Mouse (Mus musculus): ENCODE results near the gene Gimap4.

Gimap4 gene

DNA sequence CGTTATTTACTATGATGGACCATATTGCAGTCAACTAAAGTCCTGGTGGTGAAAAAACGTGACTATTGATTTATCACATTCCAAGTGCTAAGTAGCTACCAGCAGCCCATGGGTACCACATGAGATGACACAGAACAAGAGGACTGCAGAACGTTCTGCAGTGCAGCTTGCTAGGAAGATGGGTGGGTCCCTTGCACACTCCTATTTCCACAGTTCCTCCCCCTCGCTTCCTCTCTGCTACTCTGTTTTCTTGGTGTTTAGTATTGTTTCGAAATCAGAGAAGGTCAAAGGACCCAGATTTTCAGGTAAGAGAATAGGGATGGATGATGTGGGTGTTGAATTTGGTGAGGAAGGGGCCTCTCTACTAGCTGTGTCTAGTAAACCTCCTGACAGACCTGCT lies at the start of gene Gimap4:
TSS of gene Gimap4 (plus strand) at position 231 of the 400 bp plus-strand sequence.
- DNase-seq: no peak

- DNase-seq: no peak
Observed at GRCm38 (mm10) chr6:48635105-48635504, 49.2 kb upstream of the Gimap4 start.

GRCm38 (mm10) chr6:48636515-48636914 lies 47.8 kb upstream of the Gimap4 start:
- no peak for DNase-seq

GRCm38 (mm10) chr6:48637811-48638500 lies 46.4 kb upstream of the Gimap4 start:
- DNase-seq: no peak

DNA sequence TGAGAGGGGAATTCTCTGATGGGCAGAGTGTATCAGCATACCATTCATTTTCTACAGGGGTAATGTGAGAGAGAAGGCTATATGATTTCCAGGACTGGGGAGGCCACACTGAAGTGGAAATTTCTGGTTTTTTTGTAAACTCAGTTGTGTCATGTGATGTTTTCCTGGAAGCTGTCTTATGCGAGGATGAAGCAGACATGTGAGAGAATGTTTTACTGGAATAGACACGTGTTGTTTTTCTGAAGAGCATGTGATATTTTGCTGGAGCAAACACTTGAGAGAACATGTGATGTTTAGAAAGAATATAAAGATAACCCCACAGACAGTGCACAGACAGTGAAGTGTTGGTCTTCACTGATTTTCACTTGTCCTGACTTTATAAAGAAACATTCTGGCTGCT lies 45.8 kb upstream of the Gimap4 start:
- DNase-seq: no peak

GRCm38 (mm10) chr6:48641391-48641790 lies 43.0 kb upstream of the Gimap4 start:
- no peak for DNase-seq

GRCm38 (mm10) chr6:48642764-48643292 lies 41.5 kb upstream of the Gimap4 start:
- DNase-seq: peak in 1 of 2 experiments; percentile 29

- DNase-seq: peak; percentile 68 to 75
Observed at GRCm38 (mm10) chr6:48645660-48646308, 38.6 kb upstream of the Gimap4 start.

- DNase-seq: no peak
Observed at GRCm38 (mm10) chr6:48646309-48646690, 38.0 kb upstream of the Gimap4 start.

- DNase-seq: peak; percentile 77 to 79
Observed at GRCm38 (mm10) chr6:48646995-48647394, 37.4 kb upstream of the Gimap4 start, which contains the start of gene Gimap8. TSS of gene Gimap8 (plus strand) at chr6:48647234.

DNA sequence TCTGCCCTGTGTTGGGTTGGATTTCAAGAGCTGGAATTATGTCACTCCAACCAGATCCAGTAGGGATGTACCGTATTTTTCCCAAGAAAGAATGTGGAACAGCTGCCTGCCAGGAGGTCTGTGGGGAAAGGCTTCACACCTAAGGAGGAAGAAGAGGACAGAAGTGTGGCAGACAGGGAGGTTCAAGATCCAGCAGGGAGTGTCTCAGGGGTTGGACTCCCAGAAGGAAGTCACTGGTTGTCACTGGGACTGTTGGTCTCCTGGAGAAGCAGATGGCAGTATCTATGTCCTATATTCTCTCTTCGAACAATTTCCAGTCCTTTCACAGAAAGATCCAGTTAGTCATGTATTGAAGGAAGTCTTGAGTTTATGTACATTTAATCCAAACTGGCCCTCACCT lies 36.7 kb upstream of the Gimap4 start:
- no peak for DNase-seq

GRCm38 (mm10) chr6:48648779-48649178 lies 35.6 kb upstream of the Gimap4 start:
- no peak for DNase-seq

DNA sequence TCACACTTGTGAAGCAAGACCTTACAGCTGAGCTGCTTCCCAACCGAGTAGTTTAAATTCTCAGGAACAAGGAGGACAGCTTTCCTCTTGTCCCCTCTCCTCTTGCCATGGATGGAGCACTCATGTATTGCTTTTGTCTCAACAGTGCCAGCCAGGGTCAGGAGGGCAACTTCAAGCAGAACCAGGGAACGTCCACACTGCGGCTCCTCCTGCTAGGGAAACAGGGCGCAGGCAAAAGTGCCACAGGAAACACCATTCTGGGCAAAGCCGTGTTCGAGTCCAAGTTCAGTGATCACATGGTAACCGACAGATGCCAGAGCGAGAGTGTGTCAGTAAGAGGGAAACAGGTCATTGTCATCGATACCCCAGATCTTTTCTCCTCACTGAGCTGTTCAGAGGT lies 34.3 kb upstream of the Gimap4 start:
- DNase-seq: no peak

- no peak for DNase-seq
Observed at GRCm38 (mm10) chr6:48658721-48659120, 25.6 kb upstream of the Gimap4 start.

DNA sequence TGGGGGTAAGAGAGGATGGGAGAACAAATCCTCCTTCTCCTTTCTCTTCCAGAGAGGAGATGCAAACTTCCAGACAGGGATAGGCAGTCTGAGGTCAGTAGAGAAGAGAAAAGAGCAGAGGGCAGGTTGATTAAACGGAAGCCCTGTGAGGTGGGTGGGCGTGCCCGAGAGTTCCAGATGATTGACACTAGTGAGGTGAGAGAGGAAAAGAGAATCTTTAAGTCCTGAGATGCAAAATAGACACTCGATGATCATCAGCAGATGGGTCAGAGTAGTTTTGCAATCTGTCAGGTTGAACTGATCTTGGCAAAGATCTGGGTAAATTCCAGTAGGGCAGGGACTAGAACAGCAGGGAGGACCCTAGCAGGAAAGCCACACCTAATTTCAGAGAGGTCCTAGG lies 19.6 kb upstream of the Gimap4 start:
- DNase-seq: no peak

DNA sequence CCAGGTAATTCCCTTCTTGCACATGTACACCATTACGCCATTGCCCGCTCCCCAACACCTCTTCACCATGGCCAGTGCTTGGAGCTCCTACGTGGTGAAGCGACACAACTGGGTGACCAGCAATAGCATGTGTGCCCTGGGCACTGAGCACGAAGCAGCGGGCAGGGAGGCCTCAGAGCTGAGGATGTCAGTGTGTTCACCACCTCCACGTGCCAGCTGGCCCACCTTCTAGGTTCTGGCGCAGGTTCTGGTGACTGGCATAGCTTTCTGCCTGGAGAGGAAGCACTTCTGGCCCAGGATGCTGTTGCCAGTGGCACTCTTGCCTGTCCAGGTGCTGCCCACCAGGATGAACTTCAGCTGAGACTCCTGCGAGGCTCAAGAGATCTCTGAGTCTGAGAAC lies 18.9 kb upstream of the Gimap4 start:
- DNase-seq: no peak

GRCm38 (mm10) chr6:48666159-48666586 lies 18.2 kb upstream of the Gimap4 start:
- DNase-seq: no peak

DNA sequence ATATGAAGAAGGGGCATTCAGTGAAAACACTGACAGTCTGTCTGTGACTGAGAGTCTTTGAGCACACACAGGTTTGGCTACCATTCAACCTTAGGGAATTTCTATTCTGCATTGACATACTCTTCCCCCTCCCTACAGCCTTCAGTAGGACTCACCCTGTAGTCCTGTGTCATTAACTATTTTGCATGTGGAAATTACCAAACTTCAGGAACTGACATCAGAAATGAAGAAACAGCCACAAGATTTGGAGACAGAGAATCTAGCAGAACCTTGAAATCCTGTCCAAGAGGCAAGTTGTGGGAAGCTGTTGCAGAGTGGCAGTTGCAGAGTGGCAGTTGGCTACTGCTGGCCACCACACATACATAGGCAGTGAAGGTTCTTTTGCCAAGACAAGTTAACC lies 16.3 kb upstream of the Gimap4 start:
- no peak for DNase-seq

- no peak for DNase-seq
Observed at GRCm38 (mm10) chr6:48669446-48669969, 14.8 kb upstream of the Gimap4 start.

GRCm38 (mm10) chr6:48674291-48675058 lies 9.9 kb upstream of the Gimap4 start:
- DNase-seq: no peak

- no peak for DNase-seq
Observed at GRCm38 (mm10) chr6:48675400-48675930, 8.9 kb upstream of the Gimap4 start.

GRCm38 (mm10) chr6:48675931-48676859 lies 8.2 kb upstream of the Gimap4 start, which contains the start of gene Gimap9:
TSS of gene Gimap9 (plus strand) at chr6:48676129.
- DNase-seq: peak; percentile 40 to 49
